Mouse (Mus musculus) left cerebral cortex, postnatal 10 days (tissue): ENCODE measurements at regions not wholly inside any gene's neighbourhood (a gene's known extent, or its start where the extent isn't known, plus 50 kb on each side); places are given as distances from the start of the nearest gene placed in this dataset.

ENCODE experiments used
- DNase-seq, 2 experiments: peaks; one replicate each; pipeline ENCODE4 v3.0.0; 2021 to 2022; ENCODE audit warnings: low spot score in 2 of 2, mixed read lengths in 1 of 2; ENCODE audit errors: extremely low spot score in 1 of 2
- intact Hi-C: fragments of 180-260 bp; cut with DNase I; formaldehyde crosslinking; loops from one replicate; pipeline ENCODE4 v1.15.1; 2025

GRCm38 (mm10) chr12:27680459-27680858 is 338.1 kb upstream of the Sox11 start:
- DNase-seq: no peak
- intact Hi-C loops: no loop called here

- DNase-seq: no peak
- intact Hi-C loops: no loop called here
Observed at GRCm38 (mm10) chr12:27673404-27673803, 331.0 kb upstream of the Sox11 start.

- intact Hi-C loops: no loop called here
- DNase-seq: no peak
Observed at GRCm38 (mm10) chr12:27670650-27671084, 328.3 kb upstream of the Sox11 start.

GRCm38 (mm10) chr12:27670190-27670589 is 327.8 kb upstream of the Sox11 start:
- no peak for DNase-seq
- intact Hi-C loops: no loop called here

GRCm38 (mm10) chr12:27669542-27669941 is 327.2 kb upstream of the Sox11 start:
- intact Hi-C loops: no loop called here
- DNase-seq: no peak

DNA sequence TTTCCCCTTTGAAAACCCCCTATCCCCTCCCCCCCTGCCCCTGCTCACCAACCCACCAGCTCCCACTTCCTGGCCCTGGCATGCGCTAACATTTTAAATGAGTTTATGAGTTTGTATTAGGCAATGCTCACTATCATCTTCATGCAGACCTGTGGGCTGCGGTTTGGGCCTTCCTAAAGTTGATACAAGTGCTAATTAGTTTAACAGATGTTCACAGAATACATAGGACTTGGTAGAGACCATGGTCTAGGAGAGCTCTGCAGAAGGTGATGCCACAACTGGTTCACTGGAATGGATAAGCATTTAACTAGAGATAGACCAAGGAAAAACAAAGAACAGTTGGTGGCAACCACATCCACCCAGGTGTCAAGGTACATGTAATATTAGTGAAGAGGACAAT is 324.1 kb upstream of the Sox11 start:
- intact Hi-C loops: no loop called here
- no peak for DNase-seq

GRCm38 (mm10) chr12:27663126-27663525 is 320.8 kb upstream of the Sox11 start:
- no peak for DNase-seq
- intact Hi-C loops: no loop called here

DNA sequence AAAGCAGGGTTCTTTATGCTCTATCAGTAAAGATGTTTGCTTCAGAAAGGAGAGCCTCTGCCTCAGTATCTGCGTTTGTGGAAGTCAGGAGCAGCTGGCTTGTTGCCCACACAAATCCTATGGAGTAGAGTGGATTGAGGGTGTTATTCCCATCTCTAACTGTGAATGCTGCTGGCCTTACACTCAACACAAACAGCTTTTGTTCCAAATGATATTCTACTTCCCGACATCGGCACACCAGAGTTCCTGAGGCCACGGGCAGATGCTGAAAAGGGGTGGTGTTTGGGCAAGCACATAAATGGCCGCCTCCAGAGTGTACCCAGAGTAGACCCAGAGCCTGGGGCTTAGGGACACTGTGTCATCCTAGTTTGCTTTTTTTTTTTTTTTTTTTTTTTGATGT is 320.3 kb upstream of the Sox11 start:
- DNase-seq: no peak
- intact Hi-C loops: no loop called here

GRCm38 (mm10) chr12:27657536-27657935 is 315.2 kb upstream of the Sox11 start:
- DNase-seq: peak in 1 of 2 experiments; percentile 26
- intact Hi-C loops: no loop called here

- intact Hi-C loops: no loop called here
- no peak for DNase-seq
Observed at GRCm38 (mm10) chr12:27653541-27653940, 311.2 kb upstream of the Sox11 start.

GRCm38 (mm10) chr12:27648602-27649001 is 306.2 kb upstream of the Sox11 start:
- intact Hi-C loops: no loop called here
- no peak for DNase-seq

DNA sequence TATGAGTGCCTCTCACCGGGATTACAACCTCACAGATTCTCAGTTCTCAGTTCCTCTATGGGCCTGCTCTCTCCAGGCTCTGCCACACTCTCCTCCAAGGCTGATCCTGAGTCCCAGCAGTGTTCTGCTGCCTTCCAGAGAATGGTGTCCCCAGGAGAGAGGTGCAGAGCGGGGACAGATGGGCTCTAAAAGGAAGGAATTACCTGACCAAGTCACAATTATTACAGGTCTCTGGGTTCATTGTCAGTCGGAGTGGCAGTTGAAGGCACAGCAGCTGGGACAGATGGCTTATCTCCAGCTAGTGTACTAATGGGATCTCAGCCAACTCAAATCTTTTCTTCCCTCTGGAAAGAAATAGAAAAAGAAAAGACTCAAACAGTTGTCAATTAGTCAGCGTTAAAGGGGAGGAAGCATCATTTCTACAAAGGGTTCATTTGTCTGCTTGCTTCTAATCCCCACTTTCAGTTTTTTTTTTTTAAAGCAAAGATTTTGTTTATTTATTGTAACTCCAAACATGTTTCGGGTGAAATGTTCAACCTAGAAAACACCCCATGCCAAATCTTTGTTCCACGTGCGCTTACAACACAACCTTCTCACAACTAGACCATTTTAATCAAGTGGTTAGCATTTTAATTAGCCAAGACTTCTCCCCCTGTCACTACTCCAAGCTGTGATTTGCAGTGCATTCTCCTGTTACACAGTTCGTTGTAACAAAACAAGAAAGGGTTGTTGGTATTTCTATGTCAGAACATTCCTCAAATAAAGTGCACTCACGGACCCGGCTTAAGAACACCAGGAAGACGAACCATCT is 304.3 kb upstream of the Sox11 start:
- intact Hi-C loops: no loop called here
- DNase-seq: peak in 1 of 2 experiments; percentile 12

DNA sequence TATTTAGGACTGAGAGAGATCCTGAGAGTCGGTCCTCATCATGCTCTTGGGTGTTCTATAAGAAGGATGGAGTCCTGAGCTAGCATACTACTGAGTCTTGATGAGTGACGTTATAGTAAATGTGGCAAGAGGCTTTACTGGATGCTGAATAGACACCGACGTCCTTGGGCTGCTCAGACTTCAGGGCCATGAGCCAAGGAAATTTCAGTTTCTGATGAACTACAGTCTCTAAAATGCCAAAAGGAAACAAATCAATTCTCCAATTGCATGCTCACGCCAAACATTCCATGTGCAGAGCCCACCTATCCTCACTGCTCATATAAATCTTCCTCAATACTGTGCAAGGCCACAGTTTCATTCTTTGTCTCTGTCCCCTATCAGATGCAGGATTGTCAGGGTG is 277.2 kb upstream of the Sox11 start:
- intact Hi-C loops: no loop called here
- DNase-seq: no peak

DNA sequence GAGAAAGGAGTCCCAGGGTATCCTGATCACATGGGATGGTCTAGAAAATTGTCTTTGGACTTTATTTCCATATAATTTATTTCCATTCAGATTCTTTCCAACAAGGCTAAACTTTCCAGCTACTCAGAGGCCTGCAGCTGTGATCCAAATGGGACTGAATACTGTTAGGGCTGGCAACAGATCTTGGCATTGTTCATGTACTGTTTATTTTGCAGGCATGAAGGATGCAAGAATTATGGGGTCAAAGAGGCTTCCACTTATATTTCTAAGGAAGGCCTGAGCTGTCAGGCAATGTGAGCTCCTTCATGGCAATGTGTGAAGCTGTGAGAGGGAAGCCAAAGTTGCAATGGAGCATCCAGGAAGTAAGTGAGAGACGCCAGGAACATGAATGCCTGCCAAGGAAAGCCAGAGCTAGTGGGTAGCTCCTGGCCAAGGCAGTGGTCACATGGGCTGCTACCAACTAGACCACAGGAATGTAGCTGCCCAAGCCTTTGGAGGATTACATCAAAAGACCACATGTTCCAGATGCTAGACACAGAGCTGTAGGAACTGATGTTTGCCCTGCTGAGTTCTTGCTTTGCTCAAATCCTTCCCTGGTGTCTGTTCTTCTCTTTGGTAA is 261.8 kb upstream of the Sox11 start:
- peak; percentile 22 to 23 for DNase-seq

DNA sequence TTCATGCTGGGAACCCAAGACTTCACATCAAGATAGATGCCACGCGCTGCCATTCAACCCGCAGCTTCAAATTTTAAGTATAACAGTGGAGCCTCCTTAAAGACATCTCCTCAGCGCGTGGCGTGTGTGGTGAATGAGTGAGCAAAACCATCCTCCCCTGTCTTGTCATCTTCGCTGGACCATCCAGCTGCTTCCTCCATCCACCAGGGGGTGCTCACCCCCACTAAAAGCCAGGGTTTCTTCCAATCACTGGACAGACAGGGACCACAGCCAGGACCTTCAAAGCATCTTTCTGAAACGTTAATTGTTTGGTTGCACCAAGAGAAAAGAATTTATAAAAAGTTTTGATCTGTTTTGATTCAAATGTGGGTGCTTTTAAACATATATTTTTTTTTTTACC is 256.8 kb upstream of the Sox11 start:
- DNase-seq: peak; percentile 42 to 64
- intact Hi-C loops: loop anchor here (2.0 to 5.0 kb wide), 3 partner anchors 257 to 834 kb away; partner anchors contain the start of gene Sox11

More for the DNA sequence above, 261.8 kb upstream of the Sox11 start:
- intact Hi-C loops: no loop called here

GRCm38 (mm10) chr12:27597878-27598277 is 255.5 kb upstream of the Sox11 start:
- no peak for DNase-seq
- intact Hi-C loops: loop anchor here (2.0 to 5.0 kb wide), 3 partner anchors 256 to 835 kb away; partner anchors contain the start of gene Sox11

GRCm38 (mm10) chr12:27597322-27597721 is 254.9 kb upstream of the Sox11 start:
- no peak for DNase-seq
- intact Hi-C loops: loop anchor here (5.0 kb wide), 2 partner anchors 255 to 335 kb away; partner anchors contain the start of gene Sox11

DNA sequence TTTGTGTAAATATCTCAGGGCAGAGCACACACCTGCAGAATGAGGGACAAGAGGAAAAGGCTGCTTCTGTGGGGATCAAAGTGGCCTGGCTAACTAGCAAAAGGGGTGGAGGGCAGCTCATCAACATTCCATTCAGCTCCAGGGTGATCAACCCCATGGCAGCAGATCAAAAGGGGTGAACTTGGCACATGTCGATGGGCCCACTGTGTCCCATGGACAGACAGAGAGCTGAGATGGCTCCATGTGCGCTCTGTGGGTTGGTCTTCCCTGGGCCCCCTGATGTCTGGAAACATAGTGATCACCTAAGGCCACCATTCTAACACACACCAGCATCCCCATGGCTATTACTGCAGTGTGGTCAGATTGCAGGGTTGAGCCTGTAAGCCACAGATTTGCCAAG is 253.2 kb upstream of the Sox11 start:
- intact Hi-C loops: loop anchor here (5.0 kb wide), 2 partner anchors 253 to 337 kb away; partner anchors contain the start of gene Sox11
- no peak for DNase-seq

- DNase-seq: no peak
- intact Hi-C loops: no loop called here
Observed at GRCm38 (mm10) chr12:27593436-27593835, 251.1 kb upstream of the Sox11 start.

DNA sequence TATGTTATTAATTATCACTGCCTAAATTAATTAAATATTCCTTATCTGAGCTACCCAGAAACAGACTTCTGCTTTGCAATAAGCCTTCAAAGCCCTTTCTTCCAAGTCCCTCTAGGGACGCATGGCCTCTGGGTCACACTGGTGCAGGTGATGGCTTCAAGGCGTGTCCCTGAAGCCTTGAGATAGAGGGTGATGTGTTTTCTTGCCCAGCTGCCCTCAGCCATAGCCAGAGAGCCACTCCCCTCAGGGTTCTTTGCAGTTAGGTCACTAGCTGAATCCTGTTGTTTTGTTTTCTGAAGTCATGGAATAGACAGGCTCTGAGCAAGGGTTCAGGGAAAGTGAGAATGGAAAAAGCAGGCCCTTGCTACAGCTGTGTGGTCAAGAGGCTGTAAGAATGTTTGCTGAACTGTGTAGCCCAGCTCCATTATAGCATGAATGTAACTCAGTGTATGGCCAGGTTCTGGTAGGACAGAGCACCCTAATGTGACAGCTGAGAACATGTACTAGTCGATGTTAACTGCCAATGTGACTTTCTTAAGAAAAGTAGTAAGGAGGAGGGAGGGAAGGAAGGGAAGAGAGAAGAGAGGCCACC is 233.8 kb upstream of the Sox11 start:
- intact Hi-C loops: no loop called here
- DNase-seq: no peak
